Mouse (Mus musculus): ENCODE measurements around the gene Lamb1. TPM values are rescaled to one million over a fixed set of nuclear protein-coding genes. Genes with fewer than 3 reads are reported as not detected.

Lamb1 gene
- polyA plus RNA-seq, 1 experiment from 2014 or later: 42.5 TPM

DNA sequence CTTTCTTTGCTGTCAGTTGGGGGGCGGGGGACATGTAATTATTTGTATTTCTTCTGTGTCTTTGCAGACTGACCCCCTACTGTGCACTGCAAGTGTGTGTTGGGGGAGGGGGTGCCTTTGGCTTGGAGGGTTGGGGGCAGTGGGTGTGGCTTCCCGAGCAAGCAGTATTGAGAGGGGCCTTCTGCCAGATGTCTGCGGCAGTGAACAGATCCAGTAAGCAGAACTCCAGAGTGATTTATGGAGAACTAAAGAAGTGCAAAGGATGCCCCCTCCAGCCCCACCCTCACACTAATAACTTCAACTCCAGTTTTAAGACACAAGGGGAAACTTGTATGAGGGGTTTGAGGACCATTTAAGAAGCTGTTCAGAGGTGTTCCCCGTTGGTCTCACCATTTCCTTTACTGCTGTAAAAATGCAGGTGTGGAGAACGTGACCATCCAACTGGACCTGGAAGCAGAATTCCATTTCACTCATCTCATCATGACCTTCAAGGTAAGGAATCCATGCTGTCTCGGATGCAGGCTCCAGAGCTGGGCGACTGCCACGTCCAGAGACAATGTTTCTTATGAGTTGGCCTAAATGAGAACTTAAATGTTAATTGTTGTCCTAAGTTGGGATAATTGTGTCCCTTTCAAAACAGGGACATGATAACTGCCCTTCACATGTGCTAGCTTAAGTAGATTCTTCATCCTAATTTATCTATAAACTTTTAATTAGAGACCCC lies 7.1 kb downstream of the Lamb1 start:
- Histone ChIP-seq H3K4me1 (peaks cover 49% of the 10 kb centered on the region), H3K27me3 (replicated peaks; ENCODE audit: low read depth, poor library complexity, severe bottlenecking) (peaks cover 9% of the 10 kb centered on the region), H3K27ac (replicated peaks) (peak overlapping the region; percentile 57; the same call in 1 of the 2 replicates), H3K4me3 (0 out of 2 replicates have a peak overlapping the region, but pooled peaks have one; percentile 15), H3K36me3 (replicated peaks) (peaks cover 82% of the 10 kb centered on the region), H3K9me3 (no peaks in the 10 kb centered on the region)
- no peak for DNase-seq (ENCODE audit: low spot score)
- WGBS: 61% methylated on average over 8 of the region's 8 CpGs

DNA sequence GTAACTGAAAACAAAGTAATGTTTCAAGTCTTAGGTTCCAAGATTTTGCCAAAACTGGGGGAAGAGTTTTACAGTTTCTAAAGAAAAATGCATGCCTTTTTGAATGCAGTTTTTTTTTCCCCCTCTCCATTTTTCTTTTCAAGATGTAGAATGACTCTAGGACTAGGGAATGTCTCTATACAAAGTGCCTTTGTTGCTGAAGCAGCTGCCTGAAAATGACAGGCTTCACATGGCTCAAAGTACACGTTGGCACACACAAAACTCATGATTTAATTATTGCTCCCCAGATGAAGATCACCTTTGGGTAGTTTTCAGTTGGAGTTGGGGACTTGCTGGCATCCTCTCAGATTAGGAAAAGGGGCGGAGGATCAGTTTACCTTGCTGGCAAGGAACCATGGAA lies 7.8 kb downstream of the Lamb1 start:
- WGBS: 75% methylated on average over 2 of the region's 2 CpGs
- DNase-seq (ENCODE audit: low spot score): no peak
- H3K36me3 ChIP-seq (replicated peaks): peaks cover 86% of the 10 kb centered on the region

DNA sequence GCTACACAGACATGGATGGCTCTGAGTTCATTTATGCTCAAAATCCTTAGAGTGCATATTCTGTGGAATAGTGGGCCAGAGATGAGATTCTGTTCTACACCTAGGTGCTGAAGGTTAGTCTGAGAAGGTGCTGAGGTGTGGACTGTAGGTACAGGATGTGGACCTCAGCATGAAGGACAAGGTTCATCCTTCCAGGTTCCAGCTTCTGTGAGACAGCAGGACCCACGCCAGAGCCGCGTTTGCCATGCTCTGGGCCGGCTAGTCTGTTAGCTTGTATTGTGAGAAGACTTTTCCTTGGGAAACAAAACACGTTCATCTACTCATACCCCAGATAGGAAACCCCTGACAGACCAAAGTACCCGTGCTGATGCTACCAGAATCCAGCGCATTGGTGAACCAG lies 8.6 kb downstream of the Lamb1 start:
- peaks cover 89% of the 10 kb centered on the region for H3K36me3 ChIP-seq (replicated peaks)
- no peak for DNase-seq (ENCODE audit: low spot score)
- 95% methylated on average over 7 of the region's 7 CpGs for WGBS

More for the DNA sequence above, 7.8 kb downstream of the Lamb1 start:
- Histone ChIP-seq H3K4me1 (peaks cover 43% of the 10 kb centered on the region), H3K4me3 (no peak overlapping the region), H3K9me3 (no peaks in the 10 kb centered on the region), H3K27ac (replicated peaks) (no peak overlapping the region), H3K27me3 (replicated peaks; ENCODE audit: low read depth, poor library complexity, severe bottlenecking) (0 out of 2 replicates have a peak, but pooled peaks cover 2% of the 10 kb centered on the region)

DNA sequence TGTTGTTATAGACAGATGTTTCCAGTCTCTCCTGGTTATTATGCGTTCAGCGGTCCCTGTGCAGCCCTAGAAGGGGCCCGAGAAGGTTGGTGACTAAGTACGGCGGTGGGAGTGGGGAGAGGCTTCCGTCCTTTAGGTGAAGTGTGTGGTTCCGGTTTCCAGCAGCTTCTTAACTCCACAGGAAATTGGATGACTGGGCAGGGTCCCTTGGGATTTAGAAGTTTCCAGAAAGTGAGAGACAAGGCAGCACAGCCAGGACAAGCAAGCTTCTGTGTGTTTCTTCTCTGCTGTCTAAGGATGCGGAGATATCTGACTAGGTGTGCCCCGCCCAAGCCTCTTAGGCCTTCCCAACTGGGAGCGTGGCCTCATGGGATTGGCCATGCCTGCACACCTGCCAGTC lies 10.4 kb downstream of the Lamb1 start:
- Histone ChIP-seq H3K27ac (replicated peaks) (no peak overlapping the region), H3K9me3 (no peaks in the 10 kb centered on the region), H3K36me3 (replicated peaks) (peaks cover 91% of the 10 kb centered on the region), H3K4me1 (peaks cover 26% of the 10 kb centered on the region), H3K27me3 (replicated peaks; ENCODE audit: low read depth, poor library complexity, severe bottlenecking) (no peaks in the 10 kb centered on the region), H3K4me3 (no peak overlapping the region)
- no peak for DNase-seq (ENCODE audit: low spot score)
- WGBS: 86% methylated on average over 10 of the region's 10 CpGs

More for the DNA sequence above, 8.6 kb downstream of the Lamb1 start:
- Histone ChIP-seq H3K27ac (replicated peaks) (no peak overlapping the region), H3K4me1 (peaks cover 36% of the 10 kb centered on the region), H3K27me3 (replicated peaks; ENCODE audit: low read depth, poor library complexity, severe bottlenecking) (no peaks in the 10 kb centered on the region), H3K4me3 (no peak overlapping the region), H3K9me3 (no peaks in the 10 kb centered on the region)

DNA sequence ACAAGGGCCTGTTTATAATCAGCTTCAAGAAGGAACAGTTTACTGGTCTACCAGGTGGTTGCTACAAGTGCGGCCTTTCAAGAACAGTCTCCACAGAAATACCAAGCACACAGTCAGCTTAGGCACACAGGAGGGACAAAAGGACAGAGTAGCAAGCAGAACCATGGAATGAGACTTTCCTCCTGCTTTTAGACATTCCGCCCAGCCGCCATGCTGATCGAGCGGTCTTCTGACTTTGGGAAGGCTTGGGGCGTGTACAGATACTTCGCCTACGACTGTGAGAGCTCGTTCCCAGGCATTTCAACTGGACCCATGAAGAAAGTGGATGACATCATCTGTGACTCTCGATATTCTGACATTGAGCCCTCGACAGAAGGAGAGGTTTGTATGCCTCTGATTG lies 13.2 kb downstream of the Lamb1 start:
- DNase-seq (ENCODE audit: low spot score): no peak
- peaks cover 87% of the 10 kb centered on the region for H3K36me3 ChIP-seq (replicated peaks)

DNA sequence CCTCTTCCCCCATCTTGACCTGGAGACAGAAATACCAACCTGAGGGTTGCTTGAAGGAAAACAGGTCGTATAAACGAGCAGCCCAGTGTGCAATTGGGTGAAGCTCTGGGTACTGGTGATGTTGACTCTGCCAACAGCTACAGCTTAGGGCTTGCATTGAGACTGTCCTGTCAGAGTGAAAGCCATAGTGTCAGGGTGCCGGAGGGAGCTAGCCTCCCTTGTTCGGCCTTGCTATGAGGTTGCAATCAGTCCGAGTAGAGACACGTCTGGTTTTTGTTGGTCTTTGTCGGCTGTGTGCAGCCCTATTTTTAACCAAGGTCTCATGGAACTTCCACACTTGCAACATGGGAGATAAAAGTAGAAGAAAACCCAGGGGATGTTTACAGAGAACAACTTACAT lies 15.3 kb downstream of the Lamb1 start:
- Histone ChIP-seq H3K36me3 (replicated peaks) (peaks cover 83% of the 10 kb centered on the region), H3K27ac (replicated peaks) (no peak overlapping the region), H3K4me3 (no peak overlapping the region), H3K27me3 (replicated peaks; ENCODE audit: low read depth, poor library complexity, severe bottlenecking) (no peaks in the 10 kb centered on the region), H3K9me3 (no peaks in the 10 kb centered on the region), H3K4me1 (peaks cover 9% of the 10 kb centered on the region; the same call in 1 of the 2 replicates)
- no peak for DNase-seq (ENCODE audit: low spot score)
- 90% methylated on average over 7 of the region's 7 CpGs for WGBS

More for the DNA sequence above, 13.2 kb downstream of the Lamb1 start:
- Histone ChIP-seq H3K27ac (replicated peaks) (no peak overlapping the region), H3K4me3 (no peak overlapping the region), H3K27me3 (replicated peaks; ENCODE audit: low read depth, poor library complexity, severe bottlenecking) (no peaks in the 10 kb centered on the region), H3K9me3 (no peaks in the 10 kb centered on the region), H3K4me1 (peaks cover 9% of the 10 kb centered on the region; the same call in 1 of the 2 replicates)
- 95% methylated on average over 11 of the region's 11 CpGs for WGBS

DNA sequence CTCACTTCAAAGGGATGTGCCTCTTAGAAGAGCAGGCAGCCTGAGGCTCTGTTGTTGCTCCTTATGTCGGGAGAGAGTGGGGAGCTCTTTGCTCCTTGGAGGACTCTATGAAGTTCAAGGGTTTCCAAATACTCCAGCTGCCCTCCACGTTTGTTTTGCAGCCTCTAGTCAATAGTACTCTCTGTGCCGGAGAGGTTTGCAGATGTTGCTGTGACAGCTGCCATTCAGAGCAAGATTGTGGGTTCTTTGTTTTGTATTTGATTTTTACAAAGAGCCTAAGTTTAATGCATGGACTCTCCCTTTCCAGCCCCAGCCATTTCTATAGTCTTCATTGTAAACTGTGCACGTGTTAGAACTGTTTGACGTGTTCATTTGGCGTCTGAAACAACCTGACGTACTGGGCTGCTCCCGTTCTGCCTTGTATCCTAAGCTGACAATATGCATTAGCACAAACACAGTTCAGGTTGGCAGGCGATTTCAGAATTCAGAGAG lies 16.1 kb downstream of the Lamb1 start:
- H3K4me1 ChIP-seq: peaks cover 6% of the 10 kb centered on the region; the same call in 1 of the 2 replicates
- H3K27me3 ChIP-seq (replicated peaks; ENCODE audit: low read depth, poor library complexity, severe bottlenecking): no peaks in the 10 kb centered on the region
- DNase-seq (ENCODE audit: low spot score): no peak
- H3K4me3 ChIP-seq: no peak overlapping the region
- WGBS: 69% methylated on average over 9 of the region's 9 CpGs
- no peak overlapping the region for H3K27ac ChIP-seq (replicated peaks)
- no peaks in the 10 kb centered on the region for H3K9me3 ChIP-seq
- H3K36me3 ChIP-seq (replicated peaks): peaks cover 83% of the 10 kb centered on the region

DNA sequence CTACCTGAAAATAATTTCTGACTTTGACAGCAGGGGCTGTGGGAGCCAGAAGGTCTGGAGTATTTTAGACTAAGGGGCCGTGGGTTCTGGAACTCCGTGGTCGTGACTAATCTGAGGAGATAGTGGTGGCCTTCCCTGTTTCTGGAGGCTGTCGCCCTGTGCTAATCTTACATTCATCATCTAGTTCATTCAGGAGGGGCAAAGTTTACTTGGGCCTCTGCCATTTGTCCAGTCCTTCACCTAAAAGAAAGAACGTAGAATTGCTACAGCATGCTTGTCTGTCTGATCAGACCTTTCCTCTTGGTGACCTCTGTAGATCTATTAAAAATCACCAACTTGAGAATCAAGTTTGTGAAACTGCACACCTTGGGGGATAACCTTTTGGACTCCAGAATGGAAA lies 17.2 kb downstream of the Lamb1 start:
- no peak overlapping the region for H3K4me3 ChIP-seq
- H3K27ac ChIP-seq (replicated peaks): no peak overlapping the region
- no peaks in the 10 kb centered on the region for H3K9me3 ChIP-seq
- peaks cover 83% of the 10 kb centered on the region for H3K36me3 ChIP-seq (replicated peaks)
- DNase-seq (ENCODE audit: low spot score): no peak
- H3K4me1 ChIP-seq: peaks cover 6% of the 10 kb centered on the region; the same call in 1 of the 2 replicates
- WGBS: 88% methylated on average over 5 of the region's 5 CpGs
- H3K27me3 ChIP-seq (replicated peaks; ENCODE audit: low read depth, poor library complexity, severe bottlenecking): no peaks in the 10 kb centered on the region

DNA sequence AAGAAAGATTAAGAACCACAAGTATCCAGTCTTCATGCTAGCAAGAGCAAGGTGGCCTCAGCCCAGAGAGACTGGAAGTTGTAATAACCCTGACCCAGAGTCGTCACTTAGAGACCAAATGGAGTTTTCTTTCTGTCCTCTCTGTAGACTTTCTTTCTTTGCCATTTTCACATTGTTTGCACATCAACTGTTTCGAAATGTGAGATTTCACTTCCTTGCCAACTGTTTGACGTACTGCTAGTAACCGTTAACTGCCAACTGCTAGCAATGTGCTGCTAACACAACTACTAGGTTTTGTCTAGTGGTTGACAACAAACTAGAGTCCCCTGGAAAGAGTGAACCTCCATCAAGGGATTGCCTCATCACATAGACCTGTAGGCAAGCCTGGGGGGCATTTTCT lies 18.1 kb downstream of the Lamb1 start:
- H3K9me3 ChIP-seq: no peaks in the 10 kb centered on the region
- WGBS: 91% methylated on average over 4 of the region's 4 CpGs
- H3K4me3 ChIP-seq: no peak overlapping the region
- no peaks in the 10 kb centered on the region for H3K27me3 ChIP-seq (replicated peaks; ENCODE audit: low read depth, poor library complexity, severe bottlenecking)
- H3K36me3 ChIP-seq (replicated peaks): peaks cover 83% of the 10 kb centered on the region
- no peak for DNase-seq (ENCODE audit: low spot score)
- no peak overlapping the region for H3K27ac ChIP-seq (replicated peaks)
- H3K4me1 ChIP-seq: peaks cover 6% of the 10 kb centered on the region; the same call in 1 of the 2 replicates

DNA sequence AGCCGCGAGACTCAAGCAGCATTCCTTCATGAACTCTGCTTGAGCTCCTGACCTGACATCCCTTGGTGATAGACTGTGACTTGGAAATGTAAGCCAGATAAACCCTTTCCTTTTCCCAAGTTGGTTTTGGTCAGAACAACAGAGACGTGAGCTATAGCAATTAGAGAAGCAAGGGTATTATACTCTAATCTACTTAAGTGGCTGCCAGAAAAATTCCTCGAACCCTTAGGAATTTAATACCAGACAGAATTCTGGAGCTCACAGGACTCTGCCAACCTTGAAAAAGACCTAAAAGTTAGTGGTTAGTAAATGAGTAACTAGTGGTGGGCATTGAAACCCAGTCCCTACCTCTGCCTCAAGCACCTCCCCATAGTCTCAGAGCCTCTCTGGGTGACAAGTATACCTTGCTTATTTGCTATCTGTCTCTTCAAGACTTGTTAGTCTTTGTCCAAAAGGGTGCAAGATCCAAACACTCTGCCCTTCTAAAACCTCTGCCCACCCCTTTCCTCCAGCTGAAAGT lies 18.6 kb downstream of the Lamb1 start:
- no peaks in the 10 kb centered on the region for H3K27me3 ChIP-seq (replicated peaks; ENCODE audit: low read depth, poor library complexity, severe bottlenecking)
- H3K9me3 ChIP-seq: no peaks in the 10 kb centered on the region
- 70% methylated on average over 4 of the region's 4 CpGs for WGBS
- no peak overlapping the region for H3K4me3 ChIP-seq
- H3K36me3 ChIP-seq (replicated peaks): peaks cover 83% of the 10 kb centered on the region
- no peak overlapping the region for H3K27ac ChIP-seq (replicated peaks)
- DNase-seq (ENCODE audit: low spot score): no peak
- H3K4me1 ChIP-seq: peaks cover 6% of the 10 kb centered on the region; the same call in 1 of the 2 replicates

DNA sequence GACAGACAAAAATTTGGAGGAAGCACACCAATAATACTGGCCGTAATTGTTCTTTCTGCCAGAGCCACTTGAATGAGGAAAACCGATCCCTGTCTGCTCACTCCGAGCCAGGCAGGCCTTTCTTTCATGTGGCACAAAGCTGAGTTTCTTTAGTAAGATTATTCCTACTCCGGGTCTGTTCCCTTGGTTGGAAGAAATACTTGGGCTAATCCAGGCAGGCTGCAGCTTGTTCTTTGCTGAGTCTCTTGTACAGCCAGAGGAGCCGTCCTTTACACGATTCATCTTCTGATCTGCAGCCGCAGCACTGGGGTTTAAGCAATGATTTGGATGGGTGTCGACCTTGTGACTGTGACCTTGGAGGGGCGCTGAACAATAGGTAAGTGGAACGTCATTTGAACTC lies 24.0 kb downstream of the Lamb1 start:
- 88% methylated on average over 10 of the region's 10 CpGs for WGBS
- Histone ChIP-seq H3K4me3 (no peak overlapping the region), H3K27me3 (replicated peaks; ENCODE audit: low read depth, poor library complexity, severe bottlenecking) (no peaks in the 10 kb centered on the region), H3K36me3 (replicated peaks) (peaks cover 79% of the 10 kb centered on the region), H3K4me1 (no peaks in the 10 kb centered on the region; the same call in 1 of the 2 replicates), H3K27ac (replicated peaks) (no peak overlapping the region), H3K9me3 (0 out of 2 replicates have a peak, but pooled peaks cover 3% of the 10 kb centered on the region)
- peak; percentile 35 for DNase-seq (ENCODE audit: low spot score)

DNA sequence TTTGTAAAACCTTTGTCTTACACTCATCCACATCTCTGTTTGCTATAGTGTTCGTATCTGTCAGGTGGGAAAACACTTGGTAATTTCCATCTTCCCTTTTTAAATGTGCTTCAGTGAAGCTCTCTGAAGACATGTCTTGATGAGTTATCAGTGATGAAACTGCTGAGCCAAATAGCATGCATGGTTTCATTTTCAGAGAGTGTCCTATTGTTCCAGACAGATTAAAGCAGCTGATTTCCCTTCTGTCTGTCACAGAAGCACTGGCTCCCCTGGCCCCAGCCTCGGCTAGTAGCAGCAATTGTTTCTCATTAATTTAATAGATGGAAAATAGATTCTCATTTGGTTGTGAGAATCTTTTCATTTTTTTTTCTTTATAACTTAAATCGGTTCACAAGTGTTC lies 25.9 kb downstream of the Lamb1 start:
- Histone ChIP-seq H3K27me3 (replicated peaks; ENCODE audit: low read depth, poor library complexity, severe bottlenecking) (no peaks in the 10 kb centered on the region), H3K4me3 (no peak overlapping the region), H3K9me3 (0 out of 2 replicates have a peak, but pooled peaks cover 3% of the 10 kb centered on the region), H3K4me1 (peaks cover 16% of the 10 kb centered on the region), H3K27ac (replicated peaks) (no peak overlapping the region), H3K36me3 (replicated peaks) (peaks cover 69% of the 10 kb centered on the region)
- no peak for DNase-seq (ENCODE audit: low spot score)
- WGBS: 84% methylated on average over 3 of the region's 3 CpGs

Data from embryonic facial prominence, embryonic 10.5 days (tissue).